Mouse (Mus musculus) layer of hippocampus, adult 8-10 months (tissue): ENCODE measurements around the gene Mlycd. TPM values are rescaled to one million over a fixed set of nuclear protein-coding genes. Genes with fewer than 3 reads are reported as not detected.

Experiments used
- total RNA-seq, 4 experiments: library from RNA; stranded (reverse); gene quantifications; 2 replicates each; pipeline ENCODE4 v1.2.4; 2022

The Mlycd gene
- total RNA-seq, 4 experiments from 2014 or later: 26.3 to 28.5 (median 27.2) TPM

Other genes with a start within 250 kb of the Mlycd start
- 100 to 1,000 TPM; 307 to 316 (median 311) TPM for gene Hsbp1, start 50.4 kb upstream of the Mlycd start, total RNA-seq
- 1 to 10 TPM in 2 of 4 experiments, under 1 TPM in 2; 0.22 to 1.2 (median 0.91) TPM for gene Osgin1, start 39.2 kb downstream of the Mlycd start, total RNA-seq
- gene Necab2, start 51.8 kb downstream of the Mlycd start, total RNA-seq: 100 to 1,000 TPM; 104 to 119 (median 115) TPM
- gene Slc38a8, start 106.8 kb downstream of the Mlycd start, total RNA-seq: under 1 TPM in 3 of 4 experiments, not detected in 1; 0.23 to 0.41 (median 0.40) TPM
- gene Mbtps1, start 163.9 kb downstream of the Mlycd start, total RNA-seq: 10 to 100 TPM; 75.6 to 83.8 (median 80.9) TPM
- gene Hsdl1, start 180.3 kb downstream of the Mlycd start, total RNA-seq: 10 to 100 TPM; 43.8 to 51.8 (median 49.7) TPM
- under 1 TPM; 0.13 to 0.43 (median 0.17) TPM for gene Dnaaf1, start 180.4 kb downstream of the Mlycd start, total RNA-seq
- gene Taf1c, start 210.3 kb downstream of the Mlycd start, total RNA-seq: 10 to 100 TPM; 10.7 to 11.8 (median 11.5) TPM
- gene Adad2, start 217.9 kb downstream of the Mlycd start, total RNA-seq: 1 to 10 TPM in 2 of 4 experiments, under 1 TPM in 2; 0.33 to 1.1 (median 0.71) TPM
- 1 to 10 TPM; 1.7 to 3.8 (median 2.8) TPM for gene Kcng4, start 240.8 kb downstream of the Mlycd start, total RNA-seq